Mouse (Mus musculus): ENCODE measurements around the gene Pirb. TPM values are rescaled to one million over a fixed set of nuclear protein-coding genes. Genes with fewer than 3 reads are reported as not detected.

The Pirb gene
- polyA plus RNA-seq, 1 experiment: 0.31 TPM

- Histone ChIP-seq H3K27ac (ENCODE audit: insufficient read depth, low read length) (no peak overlapping the region), H3K4me3 (replicated peaks; ENCODE audit: insufficient read depth, low read depth, low read length) (no peak overlapping the region), H3K4me1 (ENCODE audit: control insufficient read depth, insufficient read depth, low read length) (no peaks in the 10 kb centered on the region; the same call in 1 of the 2 replicates), H3K27me3 (ENCODE audit: control insufficient read depth, insufficient read depth, low read length) (no peaks in the 10 kb centered on the region)
- no peak for TF ChIP-seq POLR2A (IDR thresholded peaks at IDR 0.05; ENCODE audit: borderline replicate concordance, insufficient read depth, low read length)
- no peak for TF ChIP-seq CTCF (IDR thresholded peaks at IDR 0.05; ENCODE audit: borderline replicate concordance, insufficient read depth, low read depth, low read length)
- WGBS: 27% methylated on average over 14 of the region's 14 CpGs
- no peak for DNase-seq
These were observed 53.2 kb downstream of the Pirb start for GRCm38 (mm10) chr7:3666921-3667391.

GRCm38 (mm10) chr7:3665215-3666114, 54.7 kb downstream of the Pirb start, which contains the start of gene Leng1:
Gene Leng1 (minus strand): TSS chr7:3665840.
- Histone ChIP-seq H3K27ac (ENCODE audit: insufficient read depth, low read length) (peak within 1 kb of the TSS; percentile 51), H3K27me3 (ENCODE audit: control insufficient read depth, insufficient read depth, low read length) (no peaks in the 10 kb centered on the region), H3K4me3 (replicated peaks; ENCODE audit: insufficient read depth, low read depth, low read length) (peak within 1 kb of the TSS; percentile 75), H3K4me1 (ENCODE audit: control insufficient read depth, insufficient read depth, low read length) (no peaks in the 10 kb centered on the region; the same call in 1 of the 2 replicates)
- TF ChIP-seq CTCF (IDR thresholded peaks at IDR 0.05; ENCODE audit: borderline replicate concordance, insufficient read depth, low read depth, low read length) (no peak), POLR2A (IDR thresholded peaks at IDR 0.05; ENCODE audit: borderline replicate concordance, insufficient read depth, low read length) (peak; percentile 88; the same call in 1 of the 2 replicates)
- 2% methylated on average over 45 of the region's 45 CpGs for WGBS
- DNase-seq: peak; percentile 96 to 99

DNA sequence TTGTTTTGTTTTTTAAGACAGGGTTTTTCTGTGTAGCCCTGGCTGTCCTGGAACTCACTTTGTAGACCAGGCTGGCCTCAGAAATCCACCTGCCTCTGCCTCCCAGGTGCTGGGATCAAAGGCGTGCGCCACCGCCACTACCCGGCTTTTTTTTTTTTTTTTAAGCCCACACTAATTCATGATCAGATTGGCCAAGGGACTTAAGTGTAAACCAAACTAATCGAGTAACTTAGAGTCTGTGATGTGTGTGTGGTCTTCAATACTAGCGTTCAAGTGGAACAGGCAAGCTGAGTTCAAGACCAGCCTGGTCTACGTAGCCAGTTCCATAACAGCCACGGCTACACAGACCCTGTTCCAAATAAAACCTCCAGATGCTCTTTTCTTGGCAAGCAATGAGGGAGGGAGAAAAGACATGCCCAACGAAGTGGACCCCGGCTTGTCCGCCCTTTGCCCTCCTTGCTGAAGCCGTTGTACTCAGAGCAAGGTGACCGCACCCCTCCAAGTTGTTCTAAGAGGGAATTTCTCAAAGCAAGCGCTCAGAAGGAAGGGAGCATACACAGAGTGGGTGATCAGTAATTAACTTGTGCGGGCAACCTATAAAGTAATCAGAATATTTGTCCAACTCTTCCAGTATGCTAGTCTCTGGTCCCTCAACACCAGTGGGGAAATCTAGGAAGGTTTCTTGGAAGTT, 55.5 kb downstream of the Pirb start:
- no peak for DNase-seq
- TF ChIP-seq CTCF (IDR thresholded peaks at IDR 0.05; ENCODE audit: borderline replicate concordance, insufficient read depth, low read depth, low read length) (no peak), POLR2A (IDR thresholded peaks at IDR 0.05; ENCODE audit: borderline replicate concordance, insufficient read depth, low read length) (no peak)
- Histone ChIP-seq H3K4me3 (replicated peaks; ENCODE audit: insufficient read depth, low read depth, low read length) (peak overlapping the region; percentile 75), H3K27ac (ENCODE audit: insufficient read depth, low read length) (no peak overlapping the region), H3K27me3 (ENCODE audit: control insufficient read depth, insufficient read depth, low read length) (no peaks in the 10 kb centered on the region), H3K4me1 (ENCODE audit: control insufficient read depth, insufficient read depth, low read length) (no peaks in the 10 kb centered on the region; the same call in 1 of the 2 replicates)
- WGBS: 22% methylated on average over 15 of the region's 15 CpGs

Other genes with a start within 250 kb of the Pirb start
- gene Tarm1, start 217.8 kb downstream of the Pirb start, polyA plus RNA-seq (2012; rRNA removed): 0.49 and 0.84 TPM in 2 replicates
- gene Oscar, start 104.2 kb downstream of the Pirb start, polyA plus RNA-seq (2012; rRNA removed): 2.6 and 2.7 TPM in 2 replicates
- 426 and 441 TPM in 2 replicates for gene Ndufa3, start 103.0 kb downstream of the Pirb start, polyA plus RNA-seq (2012; rRNA removed)
- gene Tfpt, start 90.5 kb downstream of the Pirb start, polyA plus RNA-seq (2012; rRNA removed): 33.2 and 34.5 TPM in 2 replicates
- gene Prpf31, start 90.4 kb downstream of the Pirb start, polyA plus RNA-seq (2012; rRNA removed): 70.9 and 79.1 TPM in 2 replicates
- gene Cnot3, start 75.1 kb downstream of the Pirb start, polyA plus RNA-seq (2012; rRNA removed): 60.9 and 61.1 TPM in 2 replicates
- 12.0 and 12.9 TPM in 2 replicates for gene Leng1, start 54.6 kb downstream of the Pirb start, polyA plus RNA-seq (2012; rRNA removed)
- gene Tmc4, start 42.8 kb downstream of the Pirb start, polyA plus RNA-seq (2012; rRNA removed): 10.8 and 11.7 TPM in 2 replicates
- gene Tsen34, start 27.5 kb downstream of the Pirb start, polyA plus RNA-seq (2012; rRNA removed): 112 and 115 TPM in 2 replicates
- 114 and 115 TPM in 2 replicates for gene Mboat7, start 26.9 kb downstream of the Pirb start, polyA plus RNA-seq (2012; rRNA removed)
- 866 and 1,027 TPM in 2 replicates for gene Rps9, start 16.4 kb downstream of the Pirb start, polyA plus RNA-seq (2012; rRNA removed)
- not detected in 2 replicates for gene Gm15448, start 105.3 kb upstream of the Pirb start, polyA plus RNA-seq (2012; rRNA removed)
- 0.03 TPM in 1 of 2 replicates, not detected in the other for gene Pira2, start 124.7 kb upstream of the Pirb start, polyA plus RNA-seq (2012; rRNA removed)
- not detected in 2 replicates for gene Gm14548, start 177.7 kb upstream of the Pirb start, polyA plus RNA-seq (2012; rRNA removed)
- not detected in 2 replicates for gene Lilra6, start 195.1 kb upstream of the Pirb start, polyA plus RNA-seq (2012; rRNA removed)